Mouse (Mus musculus): Measurements from ENCODE around the gene Tlx1. TPM values are rescaled to one million over a fixed set of nuclear protein-coding genes. Genes with fewer than 3 reads are reported as not detected.

Gene Tlx1
- polyA plus RNA-seq (2012; rRNA removed), result 0.13 and 0.25 TPM in 2 replicates

DNA sequence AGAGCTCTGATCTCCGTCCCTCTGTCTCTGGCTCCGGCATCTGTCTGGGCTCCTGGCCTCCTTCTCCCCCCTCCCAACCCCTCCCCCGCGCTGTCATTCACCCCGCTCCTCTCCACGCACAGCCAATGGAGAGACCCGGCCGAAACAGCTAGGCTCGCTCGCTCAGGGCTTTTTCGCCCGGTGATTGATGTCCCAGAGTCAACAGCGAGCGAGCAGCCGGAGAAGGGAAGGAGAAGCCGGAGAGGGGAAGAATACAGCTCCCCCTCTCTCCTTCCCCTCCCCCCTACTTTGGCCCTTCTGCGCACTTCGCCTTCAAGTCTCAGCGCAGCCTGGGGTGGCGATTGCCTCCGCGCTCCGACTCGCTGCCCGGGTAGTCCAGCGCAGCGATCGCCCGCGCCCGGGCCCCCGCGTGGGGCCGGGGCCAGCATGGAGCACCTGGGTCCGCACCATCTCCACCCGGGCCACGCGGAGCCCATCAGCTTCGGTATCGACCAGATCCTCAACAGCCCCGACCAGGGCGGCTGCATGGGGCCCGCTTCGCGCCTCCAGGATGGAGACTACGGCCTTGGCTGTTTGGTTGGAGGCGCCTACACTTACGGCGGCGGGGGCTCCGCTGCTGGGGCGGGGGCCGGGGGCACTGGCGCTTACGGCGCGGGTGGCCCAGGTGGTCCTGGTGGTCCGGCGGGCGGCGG is at the start of gene Tlx1:
Tlx1 (plus strand) TSS at position 191 of the 692 bp plus-strand sequence.

Other genes with a start within 250 kb of the Tlx1 start
- 57.2 and 58.2 TPM in 2 replicates for gene Slf2, start 219.5 kb upstream of the Tlx1 start, polyA plus RNA-seq (2012; rRNA removed)
- gene Sema4g, start 161.6 kb upstream of the Tlx1 start, polyA plus RNA-seq (2012; rRNA removed), result 173 and 184 TPM in 2 replicates
- gene Twnk, start 145.0 kb upstream of the Tlx1 start, polyA plus RNA-seq (2012; rRNA removed), result 14.6 and 15.5 TPM in 2 replicates
- gene Mrpl43, start 144.2 kb upstream of the Tlx1 start, polyA plus RNA-seq (2012; rRNA removed), result 96.7 and 98.7 TPM in 2 replicates
- 24.9 and 26.1 TPM in 2 replicates for gene Lzts2, start 136.3 kb upstream of the Tlx1 start, polyA plus RNA-seq (2012; rRNA removed)
- gene Pdzd7, start 105.0 kb upstream of the Tlx1 start, polyA plus RNA-seq (2012; rRNA removed), result 14.5 and 15.2 TPM in 2 replicates
- 95.0 and 106 TPM in 2 replicates for gene Sfxn3, start 103.2 kb upstream of the Tlx1 start, polyA plus RNA-seq (2012; rRNA removed)
- gene Kazald1, start 75.4 kb upstream of the Tlx1 start, polyA plus RNA-seq (2012; rRNA removed), result 1.5 and 4.3 TPM in 2 replicates
- 0.22 and 0.63 TPM in 2 replicates for gene Lbx1, start 85.1 kb downstream of the Tlx1 start, polyA plus RNA-seq (2012; rRNA removed)
- gene Btrc, start 213.1 kb downstream of the Tlx1 start, polyA plus RNA-seq (2012; rRNA removed), result 52.8 and 54.4 TPM in 2 replicates

All from central nervous system, embryonic 18 days (tissue).